Mouse (Mus musculus) hindbrain, postnatal 0 days (tissue): ENCODE measurements at regions not wholly inside any gene's neighbourhood (a gene's known extent, or its start where the extent isn't known, plus 50 kb on each side); places are given as distances from the start of the nearest gene placed in this dataset.

ENCODE experiments used
- ATAC-seq: fragments of 200-750 bp; cut with Nextera tagmentation; 2 replicates; pipeline ENCODE4 v1.8.0; 2017; ENCODE audit warnings: mild to moderate bottlenecking, moderate TSS enrichment, moderate library complexity
- DNase-seq: peaks from one replicate; pipeline ENCODE4 v3.0.0-alpha.2; 2015; ENCODE audit warnings: low spot score
- H3K27ac ChIP-seq: fragments of 300-500 bp; sonication (generic); 2 replicates; pipeline ENCODE4 v1.5.1; 2014; ENCODE audit warnings: mild to moderate bottlenecking
- H3K27me3 ChIP-seq: fragments of 300-500 bp; sonication (generic); 2 replicates; pipeline ENCODE4 v1.6.1; 2014; ENCODE audit warnings: low read length, mixed read lengths; ENCODE audit not compliant: insufficient read depth
- H3K36me3 ChIP-seq: fragments of 300-500 bp; sonication (generic); 2 replicates; pipeline ENCODE4 v1.6.1; 2014; ENCODE audit warnings: low read length, mixed read lengths; ENCODE audit not compliant: insufficient read depth
- H3K4me1 ChIP-seq: fragments of 300-500 bp; sonication (generic); 2 replicates; pipeline ENCODE4 v1.6.1; 2014; ENCODE audit warnings: antibody characterized with exemption, low read length, mixed read lengths; ENCODE audit not compliant: insufficient read depth
- H3K4me2 ChIP-seq: fragments of 300-500 bp; sonication (generic); 2 replicates; pipeline ENCODE4 v1.6.1; 2014; ENCODE audit warnings: low read depth, mild to moderate bottlenecking, low read length, moderate library complexity, mixed read lengths
- H3K4me3 ChIP-seq: fragments of 300-500 bp; sonication (generic); 2 replicates; pipeline ENCODE4 v1.5.1; 2014; ENCODE audit warnings: low read length
- H3K9ac ChIP-seq: fragments of 300-500 bp; sonication (generic); replicated peaks from 2 replicates; pipeline ENCODE4 v1.6.1; 2014; ENCODE audit warnings: mild to moderate bottlenecking, low read length, moderate library complexity, mixed read lengths
- H3K9me3 ChIP-seq: fragments of 300-500 bp; sonication (generic); 2 replicates; pipeline ENCODE4 v1.6.1; 2016; ENCODE audit warnings: low read length, mixed read lengths
- CTCF ChIP-seq: IDR thresholded peaks from 2 replicates; pipeline ENCODE4 v1.5.1; 2016; ENCODE audit warnings: antibody characterized with exemption, control low read depth, low read depth
- WGBS: fragments of 180-500 bp; shearing (Covaris S2); extraction: QIAGEN DNeasy Blood & Tissue Kit; methylation state at CpG from one replicate; pipeline ENCODE4 v1.1.7; 2014; 5-methylcytosine and 5-hydroxymethylcytosine counted together

DNA sequence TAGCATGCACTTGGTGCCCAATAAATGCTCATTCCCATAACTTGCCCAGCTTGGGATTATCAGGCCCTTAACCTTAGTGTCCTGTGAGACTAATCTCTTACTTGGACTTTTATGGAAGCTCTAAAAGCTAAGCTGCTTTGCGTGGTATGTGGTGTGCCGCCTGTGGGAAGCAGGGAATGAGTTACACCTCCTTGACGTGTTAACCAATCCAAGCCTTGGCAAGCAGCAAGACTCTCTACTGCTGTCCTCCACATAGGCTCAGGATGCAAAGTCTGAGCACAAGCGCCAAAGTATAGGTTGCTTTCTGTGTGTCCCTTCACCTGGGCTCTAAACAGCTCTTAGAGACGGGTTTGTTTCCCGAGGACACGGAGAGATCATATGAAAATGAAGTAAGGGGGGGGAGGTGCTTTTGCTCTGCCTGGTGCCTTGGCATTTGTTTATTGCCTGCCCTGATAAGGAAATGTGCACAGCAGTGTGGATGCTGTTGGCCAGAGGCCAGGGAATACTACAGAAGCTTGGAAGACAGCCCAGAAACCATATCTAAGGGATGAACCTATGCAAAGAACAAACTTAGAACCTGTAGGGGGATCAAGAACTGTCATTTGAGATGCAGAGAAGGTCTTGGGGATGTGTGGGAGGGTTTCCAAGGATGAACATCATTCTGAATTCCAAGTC is 719.6 kb downstream of the Defb40 start:
- Histone ChIP-seq H3K4me2 (no peak overlapping the region), H3K4me1 (no peaks in the 10 kb centered on the region), H3K9me3 (no peaks in the 10 kb centered on the region), H3K36me3 (no peaks in the 10 kb centered on the region), H3K27me3 (no peaks in the 10 kb centered on the region), H3K4me3 (no peak overlapping the region), H3K27ac (no peak overlapping the region), H3K9ac (no peak overlapping the region)
- no peak for ATAC-seq
- peak; percentile 68 for DNase-seq
- WGBS: 62% methylated on average over 7 of the region's 7 CpGs
- TF ChIP-seq CTCF: no peak

DNA sequence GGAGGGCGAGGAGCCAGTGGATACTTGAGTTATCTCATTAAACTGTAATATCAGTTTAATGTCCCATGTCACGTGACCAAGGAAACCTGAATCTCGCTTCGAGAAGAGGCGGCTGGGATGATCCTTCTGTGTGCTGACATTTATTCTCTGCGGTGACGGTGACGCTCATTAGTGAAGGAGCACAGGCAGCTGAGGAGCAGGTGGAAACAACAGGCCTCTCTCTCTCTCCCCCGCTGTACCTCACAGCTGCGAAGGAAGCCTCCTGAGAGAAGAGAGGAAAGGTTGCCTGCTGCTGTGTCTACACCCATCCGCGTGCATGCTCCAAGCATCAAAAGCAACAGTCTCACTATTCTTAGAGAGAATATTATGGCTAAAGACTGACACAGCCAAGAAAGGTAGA is 731.8 kb downstream of the Defb40 start:
- no peaks in the 10 kb centered on the region for H3K27me3 ChIP-seq
- H3K9ac ChIP-seq: no peak overlapping the region
- H3K4me1 ChIP-seq: no peaks in the 10 kb centered on the region
- TF ChIP-seq CTCF: no peak
- H3K9me3 ChIP-seq: no peaks in the 10 kb centered on the region
- no peak overlapping the region for H3K4me2 ChIP-seq
- ATAC-seq: no peak
- WGBS: 66% methylated on average over 12 of the region's 12 CpGs
- no peak overlapping the region for H3K27ac ChIP-seq
- H3K4me3 ChIP-seq: no peak overlapping the region
- DNase-seq: peak; percentile 4
- no peaks in the 10 kb centered on the region for H3K36me3 ChIP-seq

DNA sequence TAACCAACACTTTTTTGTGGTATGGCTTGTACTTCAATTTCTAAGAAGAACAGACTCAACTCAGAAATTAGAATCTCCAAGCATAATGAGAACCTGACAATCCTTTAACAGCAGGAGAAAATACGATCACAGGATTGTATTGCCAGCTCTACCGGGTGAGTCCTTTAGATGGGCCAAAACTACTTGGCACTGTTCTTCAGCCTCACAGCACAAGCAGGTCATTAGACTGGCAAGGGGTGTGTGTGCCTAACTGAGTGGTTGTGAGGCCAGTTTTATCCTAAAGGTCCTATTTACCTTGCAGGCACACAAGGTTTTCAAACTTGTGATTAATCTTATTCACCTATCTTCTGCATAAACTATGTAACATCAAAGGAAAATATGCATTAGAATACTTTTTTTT is 760.5 kb downstream of the Defb40 start:
- H3K27ac ChIP-seq: no peak overlapping the region
- no peaks in the 10 kb centered on the region for H3K36me3 ChIP-seq
- no peak overlapping the region for H3K4me3 ChIP-seq
- TF ChIP-seq CTCF: no peak
- no peaks in the 10 kb centered on the region for H3K9me3 ChIP-seq
- ATAC-seq (no peak), DNase-seq (peak; percentile 22)
- 43% methylated on average over 2 of the region's 2 CpGs for WGBS
- no peaks in the 10 kb centered on the region for H3K4me1 ChIP-seq
- no peaks in the 10 kb centered on the region for H3K27me3 ChIP-seq
- no peak overlapping the region for H3K4me2 ChIP-seq
- no peak overlapping the region for H3K9ac ChIP-seq

DNA sequence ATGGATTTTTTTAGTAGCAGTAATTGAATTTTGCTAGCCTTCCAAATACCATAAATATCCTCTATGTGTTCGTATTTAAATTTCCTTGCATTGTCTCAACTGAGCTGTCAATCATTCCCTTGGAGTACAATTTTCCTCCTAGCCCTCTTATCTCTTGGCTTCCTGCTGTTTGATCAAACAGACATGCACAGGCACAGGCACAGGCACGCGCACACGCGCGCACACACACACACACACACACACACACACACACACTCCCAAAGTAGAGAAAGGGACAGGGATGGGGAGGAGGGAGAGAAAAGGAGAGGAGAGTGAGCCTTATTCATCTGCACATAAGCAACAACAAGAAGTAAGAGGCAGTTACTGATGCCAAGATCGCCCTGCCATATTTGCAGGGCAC is 760.9 kb downstream of the Defb40 start:
- no peak for ATAC-seq

DNA sequence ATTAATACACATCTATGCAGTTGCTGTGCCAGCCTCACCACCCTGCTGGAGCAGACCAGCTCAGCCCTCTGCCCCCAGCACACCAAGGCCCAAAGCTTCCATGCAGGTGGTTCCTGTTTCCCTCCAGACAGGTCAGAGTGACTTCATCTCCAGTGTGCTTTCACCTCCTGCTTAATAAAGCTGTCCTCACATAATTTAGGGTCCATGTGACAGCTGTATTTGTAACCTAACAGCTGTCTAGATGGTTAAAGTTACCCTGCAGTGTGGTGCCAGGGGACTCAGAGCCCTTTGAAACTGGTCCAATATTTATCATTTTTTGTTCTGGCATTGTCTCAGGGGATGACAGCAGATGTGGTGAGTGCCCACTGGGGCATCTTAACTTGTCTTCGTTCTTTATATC is 761.5 kb downstream of the Defb40 start:
- no peak for ATAC-seq
- H3K27ac ChIP-seq: no peak overlapping the region
- no peak overlapping the region for H3K4me2 ChIP-seq
- H3K9me3 ChIP-seq: no peaks in the 10 kb centered on the region
- H3K36me3 ChIP-seq: no peaks in the 10 kb centered on the region
- no peak for DNase-seq
- WGBS: 32% methylated on average over 1 of the region's 1 CpGs
- TF ChIP-seq CTCF: no peak
- H3K4me1 ChIP-seq: no peaks in the 10 kb centered on the region
- H3K27me3 ChIP-seq: no peaks in the 10 kb centered on the region
- H3K9ac ChIP-seq: no peak overlapping the region
- no peak overlapping the region for H3K4me3 ChIP-seq

More for the DNA sequence above, 760.9 kb downstream of the Defb40 start:
- no peaks in the 10 kb centered on the region for H3K9me3 ChIP-seq
- no peak overlapping the region for H3K4me2 ChIP-seq
- TF ChIP-seq CTCF: no peak
- no peaks in the 10 kb centered on the region for H3K27me3 ChIP-seq
- H3K4me1 ChIP-seq: no peaks in the 10 kb centered on the region
- no peaks in the 10 kb centered on the region for H3K36me3 ChIP-seq
- no peak for DNase-seq
- WGBS: 78% methylated on average over 7 of the region's 7 CpGs
- H3K9ac ChIP-seq: no peak overlapping the region
- H3K4me3 ChIP-seq: no peak overlapping the region
- H3K27ac ChIP-seq: no peak overlapping the region

DNA sequence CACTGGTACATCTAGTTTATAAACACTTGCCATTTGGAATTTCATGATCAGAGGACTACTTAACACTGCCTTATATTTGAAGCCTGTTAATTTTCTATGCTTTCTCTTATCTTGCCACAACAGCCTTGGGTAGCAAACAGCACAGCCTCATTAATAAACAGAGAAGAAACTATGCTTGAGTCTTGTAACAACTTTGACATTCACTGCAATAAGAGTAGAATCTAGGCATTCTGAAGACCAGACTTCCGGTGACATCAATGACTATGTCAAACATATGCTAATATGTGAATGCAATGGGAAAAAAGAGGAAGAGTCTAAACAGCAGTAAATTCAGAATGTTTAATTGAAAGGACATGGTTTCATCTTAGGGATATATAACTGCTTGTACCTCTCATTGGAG is 768.0 kb downstream of the Defb40 start:
- no peak for ATAC-seq
- Histone ChIP-seq H3K27me3 (no peaks in the 10 kb centered on the region), H3K4me1 (no peaks in the 10 kb centered on the region), H3K36me3 (no peaks in the 10 kb centered on the region), H3K9me3 (no peaks in the 10 kb centered on the region), H3K9ac (no peak overlapping the region), H3K4me2 (no peak overlapping the region), H3K27ac (no peak overlapping the region), H3K4me3 (no peak overlapping the region)
- no peak for TF ChIP-seq CTCF
- 94% methylated on average over 1 of the region's 1 CpGs for WGBS
- DNase-seq: no peak

DNA sequence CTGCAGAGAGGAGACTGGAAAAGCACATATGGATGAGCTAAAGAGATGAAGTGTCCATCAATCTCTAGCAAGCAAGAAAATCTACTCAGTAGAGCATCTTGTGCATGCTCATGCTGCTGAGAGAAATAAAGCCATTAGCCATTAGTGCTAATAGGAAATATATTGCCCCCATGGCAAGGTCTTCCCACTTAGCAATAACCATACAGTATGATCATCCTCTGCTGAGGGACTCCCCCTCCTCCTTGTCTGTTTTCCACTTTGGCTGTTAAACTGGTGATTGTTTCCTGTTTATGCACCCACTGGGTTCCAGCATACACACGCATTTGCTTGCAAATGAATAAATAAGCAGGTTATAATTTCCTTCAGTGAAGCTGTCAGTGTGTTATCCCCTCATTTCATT is 769.4 kb downstream of the Defb40 start:
- no peaks in the 10 kb centered on the region for H3K27me3 ChIP-seq
- H3K4me2 ChIP-seq: no peak overlapping the region
- no peak for ATAC-seq
- H3K4me3 ChIP-seq: no peak overlapping the region
- DNase-seq: no peak
- no peaks in the 10 kb centered on the region for H3K4me1 ChIP-seq
- no peak overlapping the region for H3K9ac ChIP-seq
- no peak overlapping the region for H3K27ac ChIP-seq
- TF ChIP-seq CTCF: no peak
- no peaks in the 10 kb centered on the region for H3K9me3 ChIP-seq
- no peaks in the 10 kb centered on the region for H3K36me3 ChIP-seq
- WGBS: 60% methylated on average over 1 of the region's 1 CpGs
